Mouse (Mus musculus): ENCODE data around the gene Olfr106-ps. TPM values are rescaled to one million over a fixed set of nuclear protein-coding genes. Genes with fewer than 3 reads are reported as not detected.

Gene Olfr106-ps
- polyA plus RNA-seq (2014; fragmentation: Nextera tagmentation; extraction: Ambion mirVana) = not detected in 2 replicates

DNA sequence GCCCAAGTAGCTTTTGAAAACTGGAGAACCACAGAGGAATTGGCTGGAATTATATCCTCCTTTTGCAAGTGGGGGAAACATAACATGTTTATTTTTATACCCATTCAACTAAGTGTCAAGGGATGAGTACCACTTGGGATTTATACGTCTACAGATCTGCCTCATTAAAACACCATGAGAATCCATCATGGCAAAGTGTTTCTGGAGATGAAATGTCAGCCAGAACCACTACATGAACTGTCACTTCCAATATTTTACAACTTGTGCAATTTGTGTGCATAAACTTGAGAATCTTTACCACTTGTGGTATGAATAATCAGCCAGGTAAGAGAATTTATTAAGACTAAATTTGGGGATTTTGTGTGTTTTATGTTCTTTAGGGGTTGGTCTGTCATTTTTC is at the start of gene Olfr106-ps:
Gene Olfr106-ps, plus strand, starts transcription at position 301 of the 400 bp plus-strand sequence.
- no peaks in the 10 kb centered on the region for H3K27me3 ChIP-seq (ENCODE audit: control insufficient read depth, insufficient read depth, low read length)
- ATAC-seq (ENCODE audit: low read depth) = no peak
- H3K4me2 ChIP-seq (ENCODE audit: low read depth, low read length) = no peak within 1 kb of the TSS
- 66% methylated on average over 1 of the region's 1 CpGs for WGBS
- H3K4me1 ChIP-seq (ENCODE audit: control insufficient read depth, insufficient read depth, low read length) = no peaks in the 10 kb centered on the region
- no peak within 1 kb of the TSS for H3K27ac ChIP-seq (ENCODE audit: low read depth, low read length)
- no peaks in the 10 kb centered on the region for H3K9me3 ChIP-seq (ENCODE audit: control insufficient read depth, low read length)
- H3K36me3 ChIP-seq (ENCODE audit: control insufficient read depth, insufficient read depth, low read length) = no peaks in the 10 kb centered on the region
- no peak within 1 kb of the TSS for H3K9ac ChIP-seq (replicated peaks; ENCODE audit: low read depth, low read length)
- no peak within 1 kb of the TSS for H3K4me3 ChIP-seq (ENCODE audit: low read depth, low read length)

DNA sequence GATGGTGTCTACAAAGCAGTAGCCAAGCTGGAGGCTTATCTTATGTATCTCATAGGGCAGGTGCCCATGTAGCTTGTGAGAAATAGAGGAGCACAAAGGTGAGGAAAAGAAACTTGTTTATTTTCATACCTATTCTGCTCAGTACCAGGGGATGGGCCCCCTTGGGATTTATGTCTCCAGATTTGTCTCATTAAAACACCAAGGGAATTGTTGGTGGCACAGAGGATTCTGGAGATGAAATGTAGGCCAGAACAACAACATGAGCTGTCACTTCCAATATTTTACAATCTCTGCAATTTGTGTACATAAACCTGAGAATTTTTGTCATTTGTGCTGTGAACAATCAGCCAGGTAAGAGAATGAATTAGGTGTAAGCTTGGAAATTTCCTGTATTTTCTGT is 30.9 kb upstream of the Olfr106-ps start, which contains the start of gene Olfr104-ps:
Gene Olfr104-ps, plus strand, starts transcription at position 301 of the 400 bp plus-strand sequence.
- Histone ChIP-seq H3K4me3 (ENCODE audit: low read depth, low read length) (no peak within 1 kb of the TSS), H3K36me3 (ENCODE audit: control insufficient read depth, insufficient read depth, low read length) (no peaks in the 10 kb centered on the region), H3K4me2 (ENCODE audit: low read depth, low read length) (no peak within 1 kb of the TSS), H3K27ac (ENCODE audit: low read depth, low read length) (no peak within 1 kb of the TSS), H3K9ac (replicated peaks; ENCODE audit: low read depth, low read length) (no peak within 1 kb of the TSS), H3K9me3 (ENCODE audit: control insufficient read depth, low read length) (no peaks in the 10 kb centered on the region), H3K27me3 (ENCODE audit: control insufficient read depth, insufficient read depth, low read length) (no peaks in the 10 kb centered on the region), H3K4me1 (ENCODE audit: control insufficient read depth, insufficient read depth, low read length) (no peaks in the 10 kb centered on the region)
- ATAC-seq (ENCODE audit: low read depth) = no peak

DNA sequence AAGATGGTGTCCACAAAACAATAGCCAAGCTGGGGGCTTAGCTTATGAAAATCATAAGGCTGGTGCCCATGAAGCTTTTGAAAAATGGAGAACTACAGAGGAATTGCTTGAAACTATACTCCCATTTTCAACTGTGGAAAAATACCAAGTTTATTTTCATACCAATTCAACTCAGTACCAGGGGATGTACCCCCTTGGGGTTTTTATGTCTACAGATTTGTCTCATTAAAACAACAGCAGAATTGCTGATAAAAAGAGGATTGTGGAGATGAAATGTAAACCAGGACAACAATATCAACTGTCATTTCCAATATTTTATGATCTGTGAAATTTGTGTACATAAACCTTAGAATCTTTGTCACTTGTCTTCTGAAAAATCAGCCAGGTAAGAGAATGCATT is 11.5 kb upstream of the Olfr106-ps start, which contains the start of gene Olfr105-ps:
Gene Olfr105-ps, plus strand, starts transcription at position 301 of the 400 bp plus-strand sequence.
- Histone ChIP-seq H3K9ac (replicated peaks; ENCODE audit: low read depth, low read length) (no peak within 1 kb of the TSS), H3K27ac (ENCODE audit: low read depth, low read length) (no peak within 1 kb of the TSS), H3K36me3 (ENCODE audit: control insufficient read depth, insufficient read depth, low read length) (no peaks in the 10 kb centered on the region), H3K9me3 (ENCODE audit: control insufficient read depth, low read length) (no peaks in the 10 kb centered on the region), H3K4me2 (ENCODE audit: low read depth, low read length) (no peak within 1 kb of the TSS), H3K27me3 (ENCODE audit: control insufficient read depth, insufficient read depth, low read length) (no peaks in the 10 kb centered on the region), H3K4me3 (ENCODE audit: low read depth, low read length) (no peak within 1 kb of the TSS), H3K4me1 (ENCODE audit: control insufficient read depth, insufficient read depth, low read length) (no peaks in the 10 kb centered on the region)
- no peak for ATAC-seq (ENCODE audit: low read depth)

DNA sequence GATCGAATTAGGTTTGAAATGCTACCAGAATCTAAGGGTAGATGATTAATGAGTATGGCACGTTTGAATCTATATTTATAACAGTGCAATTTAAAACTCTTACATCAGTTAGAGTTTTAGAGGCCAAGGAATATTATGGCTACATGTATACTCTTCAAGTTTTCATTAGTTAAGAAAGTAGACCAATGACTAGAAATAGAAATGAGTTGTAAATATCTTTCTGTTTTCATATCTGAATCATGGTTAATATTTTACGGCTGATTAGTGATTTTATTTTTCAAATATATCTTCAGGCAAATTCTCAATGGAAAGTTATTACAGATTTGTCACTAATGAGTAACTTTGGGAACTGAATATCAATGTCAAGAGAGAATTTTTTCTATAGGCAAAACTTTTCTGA is 8.7 kb downstream of the Olfr106-ps start, which contains the start of gene Olfr107:
Gene Olfr107, plus strand, starts transcription at position 301 of the 400 bp plus-strand sequence.
- Histone ChIP-seq H3K4me3 (ENCODE audit: low read depth, low read length) (no peak within 1 kb of the TSS), H3K4me2 (ENCODE audit: low read depth, low read length) (no peak within 1 kb of the TSS), H3K27me3 (ENCODE audit: control insufficient read depth, insufficient read depth, low read length) (no peaks in the 10 kb centered on the region), H3K4me1 (ENCODE audit: control insufficient read depth, insufficient read depth, low read length) (no peaks in the 10 kb centered on the region), H3K9me3 (ENCODE audit: control insufficient read depth, low read length) (no peaks in the 10 kb centered on the region), H3K36me3 (ENCODE audit: control insufficient read depth, insufficient read depth, low read length) (no peaks in the 10 kb centered on the region), H3K9ac (replicated peaks; ENCODE audit: low read depth, low read length) (no peak within 1 kb of the TSS), H3K27ac (ENCODE audit: low read depth, low read length) (no peak within 1 kb of the TSS)
- 83% methylated on average over 3 of the region's 3 CpGs for WGBS
- ATAC-seq (ENCODE audit: low read depth) = no peak

DNA sequence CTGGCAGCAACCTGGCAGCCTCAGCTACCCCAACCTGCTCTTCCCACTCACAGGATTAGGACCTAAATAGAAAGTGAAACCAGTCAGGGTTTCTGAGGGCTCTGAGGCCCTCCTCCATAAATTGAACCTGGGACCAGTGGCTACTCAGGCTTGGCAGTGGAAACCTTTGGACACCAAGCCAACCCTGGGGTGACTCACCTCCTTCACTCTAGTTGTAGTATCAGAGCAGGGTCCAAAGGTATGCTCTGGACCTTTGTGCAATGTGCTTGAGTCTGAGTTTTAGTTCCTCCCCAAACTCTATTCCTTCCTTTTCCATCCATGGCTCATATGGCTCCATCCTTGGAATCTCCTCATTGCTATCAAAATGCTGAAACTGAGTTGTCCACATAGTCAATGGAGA is 23.2 kb downstream of the Olfr106-ps start:
- Histone ChIP-seq H3K27ac (ENCODE audit: low read depth, low read length) (no peak overlapping the region), H3K4me2 (ENCODE audit: low read depth, low read length) (no peak overlapping the region), H3K9me3 (ENCODE audit: control insufficient read depth, low read length) (no peaks in the 10 kb centered on the region), H3K9ac (replicated peaks; ENCODE audit: low read depth, low read length) (no peak overlapping the region), H3K4me3 (ENCODE audit: low read depth, low read length) (no peak overlapping the region), H3K36me3 (ENCODE audit: control insufficient read depth, insufficient read depth, low read length) (no peaks in the 10 kb centered on the region), H3K4me1 (ENCODE audit: control insufficient read depth, insufficient read depth, low read length) (no peaks in the 10 kb centered on the region), H3K27me3 (ENCODE audit: control insufficient read depth, insufficient read depth, low read length) (no peaks in the 10 kb centered on the region)
- no peak for ATAC-seq (ENCODE audit: low read depth)

DNA sequence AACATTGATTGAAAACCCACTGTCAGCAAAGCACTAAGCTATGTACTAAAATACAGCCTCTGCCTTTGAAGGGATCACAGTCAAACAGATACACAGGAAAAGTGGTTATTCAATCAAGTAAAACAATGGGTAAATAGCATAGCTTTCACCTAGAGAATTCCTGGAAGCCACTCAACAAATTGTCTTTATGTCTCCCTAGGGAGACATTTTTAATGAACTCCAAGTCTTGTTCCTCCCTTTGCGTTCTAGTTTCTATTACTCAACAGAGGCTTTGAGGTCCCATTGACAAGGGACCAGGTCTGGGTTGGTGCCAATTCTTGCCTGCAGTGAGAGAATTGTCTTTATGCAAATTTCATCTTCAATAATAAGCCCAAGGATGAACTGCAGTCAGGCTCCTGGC is 55.0 kb downstream of the Olfr106-ps start, which contains the start of gene Olfr108:
Gene Olfr108, plus strand, starts transcription at position 301 of the 400 bp plus-strand sequence.
- Histone ChIP-seq H3K36me3 (ENCODE audit: control insufficient read depth, insufficient read depth, low read length) (no peaks in the 10 kb centered on the region), H3K27ac (ENCODE audit: low read depth, low read length) (no peak within 1 kb of the TSS), H3K9me3 (ENCODE audit: control insufficient read depth, low read length) (no peaks in the 10 kb centered on the region), H3K4me2 (ENCODE audit: low read depth, low read length) (no peak within 1 kb of the TSS), H3K9ac (replicated peaks; ENCODE audit: low read depth, low read length) (no peak within 1 kb of the TSS), H3K4me3 (ENCODE audit: low read depth, low read length) (no peak within 1 kb of the TSS), H3K4me1 (ENCODE audit: control insufficient read depth, insufficient read depth, low read length) (no peaks in the 10 kb centered on the region), H3K27me3 (ENCODE audit: control insufficient read depth, insufficient read depth, low read length) (no peaks in the 10 kb centered on the region)
- ATAC-seq (ENCODE audit: low read depth) = no peak
- 67% methylated on average over 1 of the region's 1 CpGs for WGBS

Other genes with a start within 250 kb of the Olfr106-ps start
- gene Olfr93, start 228.9 kb upstream of the Olfr106-ps start, polyA plus RNA-seq (2014; fragmentation: Nextera tagmentation; extraction: Ambion mirVana) = not detected in 2 replicates
- gene Ubd, start 196.5 kb upstream of the Olfr106-ps start, polyA plus RNA-seq (2014; fragmentation: Nextera tagmentation; extraction: Ambion mirVana) = not detected in 2 replicates
- gene Olfr94, start 189.4 kb upstream of the Olfr106-ps start, polyA plus RNA-seq (2014; fragmentation: Nextera tagmentation; extraction: Ambion mirVana) = 0.19 TPM in 1 of 2 replicates, not detected in the other
- gene Olfr95, start 177.3 kb upstream of the Olfr106-ps start, polyA plus RNA-seq (2014; fragmentation: Nextera tagmentation; extraction: Ambion mirVana) = 0.05 TPM in 1 of 2 replicates, not detected in the other
- gene Olfr96, start 170.2 kb upstream of the Olfr106-ps start, polyA plus RNA-seq (2014; fragmentation: Nextera tagmentation; extraction: Ambion mirVana) = not detected in 2 replicates
- gene Olfr97, start 153.1 kb upstream of the Olfr106-ps start, polyA plus RNA-seq (2014; fragmentation: Nextera tagmentation; extraction: Ambion mirVana) = not detected in 2 replicates
- gene Olfr98, start 126.6 kb upstream of the Olfr106-ps start, polyA plus RNA-seq (2014; fragmentation: Nextera tagmentation; extraction: Ambion mirVana) = not detected in 2 replicates
- gene H2-M3, start 120.2 kb upstream of the Olfr106-ps start, polyA plus RNA-seq (2014; fragmentation: Nextera tagmentation; extraction: Ambion mirVana) = 0.42 and 0.91 TPM in 2 replicates
- not detected in 2 replicates for gene Olfr99, start 106.9 kb upstream of the Olfr106-ps start, polyA plus RNA-seq (2014; fragmentation: Nextera tagmentation; extraction: Ambion mirVana)
- gene Olfr101, start 86.1 kb upstream of the Olfr106-ps start, polyA plus RNA-seq (2014; fragmentation: Nextera tagmentation; extraction: Ambion mirVana) = not detected in 2 replicates
- not detected in 2 replicates for gene Olfr102, start 73.3 kb upstream of the Olfr106-ps start, polyA plus RNA-seq (2014; fragmentation: Nextera tagmentation; extraction: Ambion mirVana)
- not detected in 2 replicates for gene Olfr103, start 50.7 kb upstream of the Olfr106-ps start, polyA plus RNA-seq (2014; fragmentation: Nextera tagmentation; extraction: Ambion mirVana)
- not detected in 2 replicates for gene Olfr104-ps, start 30.8 kb upstream of the Olfr106-ps start, polyA plus RNA-seq (2014; fragmentation: Nextera tagmentation; extraction: Ambion mirVana)
- gene Olfr105-ps, start 11.4 kb upstream of the Olfr106-ps start, polyA plus RNA-seq (2014; fragmentation: Nextera tagmentation; extraction: Ambion mirVana) = not detected in 2 replicates
- gene Olfr107, start 8.8 kb downstream of the Olfr106-ps start, polyA plus RNA-seq (2014; fragmentation: Nextera tagmentation; extraction: Ambion mirVana) = not detected in 2 replicates
- not detected in 2 replicates for gene Olfr108, start 55.1 kb downstream of the Olfr106-ps start, polyA plus RNA-seq (2014; fragmentation: Nextera tagmentation; extraction: Ambion mirVana)
- not detected in 2 replicates for gene Olfr109, start 68.5 kb downstream of the Olfr106-ps start, polyA plus RNA-seq (2014; fragmentation: Nextera tagmentation; extraction: Ambion mirVana)
- not detected in 2 replicates for gene H2-M2, start 93.2 kb downstream of the Olfr106-ps start, polyA plus RNA-seq (2014; fragmentation: Nextera tagmentation; extraction: Ambion mirVana)
- gene Olfr110, start 102.1 kb downstream of the Olfr106-ps start, polyA plus RNA-seq (2014; fragmentation: Nextera tagmentation; extraction: Ambion mirVana) = not detected in 2 replicates
- not detected in 2 replicates for gene Olfr111, start 117.6 kb downstream of the Olfr106-ps start, polyA plus RNA-seq (2014; fragmentation: Nextera tagmentation; extraction: Ambion mirVana)
- not detected in 2 replicates for gene Olfr112, start 179.1 kb downstream of the Olfr106-ps start, polyA plus RNA-seq (2014; fragmentation: Nextera tagmentation; extraction: Ambion mirVana)
- gene Olfr113, start 187.3 kb downstream of the Olfr106-ps start, polyA plus RNA-seq (2014; fragmentation: Nextera tagmentation; extraction: Ambion mirVana) = not detected in 2 replicates
- gene Olfr114, start 202.3 kb downstream of the Olfr106-ps start, polyA plus RNA-seq (2014; fragmentation: Nextera tagmentation; extraction: Ambion mirVana) = not detected in 2 replicates
- gene Olfr115, start 236.7 kb downstream of the Olfr106-ps start, polyA plus RNA-seq (2014; fragmentation: Nextera tagmentation; extraction: Ambion mirVana) = not detected in 2 replicates
- gene Olfr116, start 236.8 kb downstream of the Olfr106-ps start, polyA plus RNA-seq (2014; fragmentation: Nextera tagmentation; extraction: Ambion mirVana) = not detected in 2 replicates